Mouse (Mus musculus): ENCODE measurements around the gene Dnajb5. TPM values are rescaled to one million over a fixed set of nuclear protein-coding genes. Genes with fewer than 3 reads are reported as not detected.

Dnajb5 gene
- 6.3 and 6.9 TPM in 2 replicates for polyA plus RNA-seq (2014; fragmentation: Nextera tagmentation; extraction: Ambion mirVana)

- peaks cover 6% of the 10 kb centered on the region; the same call in 1 of the 2 replicates for H3K4me1 ChIP-seq (ENCODE audit: insufficient read depth)
- WGBS = under 1% methylated on average over 39 of the region's 39 CpGs
- ATAC-seq (ENCODE audit: insufficient read depth) = peak; percentile 98
These were observed at the start of gene Dnajb5 for GRCm38 (mm10) chr4:42949676-42950051. Gene Dnajb5 (plus strand): TSS chr4:42949814.

GRCm38 (mm10) chr4:42900878-42901277 lies 48.7 kb upstream of the Dnajb5 start:
- ATAC-seq (ENCODE audit: insufficient read depth) (no peak), DNase-seq (no peak)
- no peaks in the 10 kb centered on the region for H3K9me3 ChIP-seq (ENCODE audit: low read depth, low read length)
- H3K4me2 ChIP-seq = no peak overlapping the region
- 56% methylated on average over 5 of the region's 5 CpGs for WGBS
- no peaks in the 10 kb centered on the region for H3K27me3 ChIP-seq (ENCODE audit: insufficient read depth, low read length)
- H3K9ac ChIP-seq = no peak overlapping the region
- no peak overlapping the region for H3K27ac ChIP-seq (ENCODE audit: low read depth)
- no peaks in the 10 kb centered on the region for H3K4me1 ChIP-seq (ENCODE audit: insufficient read depth)
- TF ChIP-seq CTCF (IDR thresholded peaks at IDR 0.05; ENCODE audit: low read depth) = no peak
- H3K4me3 ChIP-seq (ENCODE audit: low read depth, low read length) = no peak overlapping the region
- no peaks in the 10 kb centered on the region for H3K36me3 ChIP-seq (ENCODE audit: insufficient read depth)

More at GRCm38 (mm10) chr4:42949676-42950051, at the start of gene Dnajb5:
- no peaks in the 10 kb centered on the region for H3K36me3 ChIP-seq (ENCODE audit: insufficient read depth)
- peak within 1 kb of the TSS; percentile 90 for H3K27ac ChIP-seq (ENCODE audit: low read depth)
- H3K9ac ChIP-seq = peak within 1 kb of the TSS; percentile 93
- peak within 1 kb of the TSS; percentile 75 for H3K4me2 ChIP-seq
- no peaks in the 10 kb centered on the region for H3K9me3 ChIP-seq (ENCODE audit: low read depth, low read length)
- peak within 1 kb of the TSS; percentile 65 for H3K4me3 ChIP-seq (ENCODE audit: low read depth, low read length)
- DNase-seq = peak; percentile 96
- H3K27me3 ChIP-seq (ENCODE audit: insufficient read depth, low read length) = no peaks in the 10 kb centered on the region
- no peak for TF ChIP-seq CTCF (IDR thresholded peaks at IDR 0.05; ENCODE audit: low read depth)

- Histone ChIP-seq H3K9me3 (ENCODE audit: low read depth, low read length) (no peaks in the 10 kb centered on the region), H3K9ac (no peak overlapping the region), H3K27ac (ENCODE audit: low read depth) (no peak overlapping the region), H3K4me1 (ENCODE audit: insufficient read depth) (no peaks in the 10 kb centered on the region), H3K4me2 (no peak overlapping the region), H3K27me3 (ENCODE audit: insufficient read depth, low read length) (no peaks in the 10 kb centered on the region), H3K4me3 (ENCODE audit: low read depth, low read length) (no peak overlapping the region), H3K36me3 (ENCODE audit: insufficient read depth) (no peaks in the 10 kb centered on the region)
- ATAC-seq (ENCODE audit: insufficient read depth) (no peak), DNase-seq (peak; percentile 27)
- TF ChIP-seq CTCF (IDR thresholded peaks at IDR 0.05; ENCODE audit: low read depth) = peak; percentile 59
- 40% methylated on average over 9 of the region's 9 CpGs for WGBS
These were observed 47.4 kb upstream of the Dnajb5 start for GRCm38 (mm10) chr4:42902174-42902573.

- Histone ChIP-seq H3K9ac (no peak overlapping the region), H3K27ac (ENCODE audit: low read depth) (no peak overlapping the region), H3K36me3 (ENCODE audit: insufficient read depth) (no peaks in the 10 kb centered on the region), H3K4me3 (ENCODE audit: low read depth, low read length) (no peak overlapping the region), H3K4me1 (ENCODE audit: insufficient read depth) (no peaks in the 10 kb centered on the region), H3K27me3 (ENCODE audit: insufficient read depth, low read length) (no peaks in the 10 kb centered on the region), H3K4me2 (no peak overlapping the region), H3K9me3 (ENCODE audit: low read depth, low read length) (no peaks in the 10 kb centered on the region)
- no peak for TF ChIP-seq CTCF (IDR thresholded peaks at IDR 0.05; ENCODE audit: low read depth)
- ATAC-seq (ENCODE audit: insufficient read depth) = no peak
- DNase-seq = no peak
- 85% methylated on average over 5 of the region's 5 CpGs for WGBS
These were observed 46.9 kb upstream of the Dnajb5 start for GRCm38 (mm10) chr4:42902730-42903129.

- 29% methylated on average over 1 of the region's 1 CpGs for WGBS
- no peak overlapping the region for H3K4me2 ChIP-seq
These were observed 45.7 kb upstream of the Dnajb5 start for GRCm38 (mm10) chr4:42903942-42904341.

GRCm38 (mm10) chr4:42904523-42904922 lies 45.1 kb upstream of the Dnajb5 start:
- Histone ChIP-seq H3K4me3 (ENCODE audit: low read depth, low read length) (no peak overlapping the region), H3K36me3 (ENCODE audit: insufficient read depth) (no peaks in the 10 kb centered on the region), H3K27me3 (ENCODE audit: insufficient read depth, low read length) (no peaks in the 10 kb centered on the region), H3K4me1 (ENCODE audit: insufficient read depth) (no peaks in the 10 kb centered on the region), H3K4me2 (no peak overlapping the region), H3K27ac (ENCODE audit: low read depth) (no peak overlapping the region), H3K9me3 (ENCODE audit: low read depth, low read length) (no peaks in the 10 kb centered on the region), H3K9ac (no peak overlapping the region)
- 85% methylated on average over 3 of the region's 3 CpGs for WGBS
- ATAC-seq (ENCODE audit: insufficient read depth) = no peak
- no peak for TF ChIP-seq CTCF (IDR thresholded peaks at IDR 0.05; ENCODE audit: low read depth)
- DNase-seq = no peak

More at GRCm38 (mm10) chr4:42903942-42904341, 45.7 kb upstream of the Dnajb5 start:
- TF ChIP-seq CTCF (IDR thresholded peaks at IDR 0.05; ENCODE audit: low read depth) = no peak
- no peaks in the 10 kb centered on the region for H3K36me3 ChIP-seq (ENCODE audit: insufficient read depth)
- H3K27me3 ChIP-seq (ENCODE audit: insufficient read depth, low read length) = no peaks in the 10 kb centered on the region
- H3K4me1 ChIP-seq (ENCODE audit: insufficient read depth) = no peaks in the 10 kb centered on the region
- no peak for ATAC-seq (ENCODE audit: insufficient read depth)
- H3K27ac ChIP-seq (ENCODE audit: low read depth) = no peak overlapping the region
- H3K9me3 ChIP-seq (ENCODE audit: low read depth, low read length) = no peaks in the 10 kb centered on the region
- no peak overlapping the region for H3K9ac ChIP-seq
- DNase-seq = no peak
- H3K4me3 ChIP-seq (ENCODE audit: low read depth, low read length) = no peak overlapping the region

GRCm38 (mm10) chr4:42904966-42905365 lies 44.6 kb upstream of the Dnajb5 start:
- Histone ChIP-seq H3K4me2 (no peak overlapping the region), H3K9ac (no peak overlapping the region), H3K36me3 (ENCODE audit: insufficient read depth) (no peaks in the 10 kb centered on the region), H3K9me3 (ENCODE audit: low read depth, low read length) (no peaks in the 10 kb centered on the region), H3K27me3 (ENCODE audit: insufficient read depth, low read length) (no peaks in the 10 kb centered on the region), H3K4me3 (ENCODE audit: low read depth, low read length) (no peak overlapping the region), H3K4me1 (ENCODE audit: insufficient read depth) (no peaks in the 10 kb centered on the region), H3K27ac (ENCODE audit: low read depth) (no peak overlapping the region)
- DNase-seq = no peak
- TF ChIP-seq CTCF (IDR thresholded peaks at IDR 0.05; ENCODE audit: low read depth) = no peak
- WGBS = 85% methylated on average over 6 of the region's 6 CpGs
- no peak for ATAC-seq (ENCODE audit: insufficient read depth)

GRCm38 (mm10) chr4:42913391-42913790 lies 36.2 kb upstream of the Dnajb5 start:
- no peaks in the 10 kb centered on the region for H3K9me3 ChIP-seq (ENCODE audit: low read depth, low read length)
- no peak for ATAC-seq (ENCODE audit: insufficient read depth)
- no peak for DNase-seq
- H3K27me3 ChIP-seq (ENCODE audit: insufficient read depth, low read length) = peaks cover 39% of the 10 kb centered on the region
- no peak for TF ChIP-seq CTCF (IDR thresholded peaks at IDR 0.05; ENCODE audit: low read depth)
- H3K4me1 ChIP-seq (ENCODE audit: insufficient read depth) = no peaks in the 10 kb centered on the region
- no peak overlapping the region for H3K4me2 ChIP-seq
- WGBS = 32% methylated on average over 10 of the region's 10 CpGs
- no peaks in the 10 kb centered on the region for H3K36me3 ChIP-seq (ENCODE audit: insufficient read depth)
- no peak overlapping the region for H3K27ac ChIP-seq (ENCODE audit: low read depth)
- no peak overlapping the region for H3K9ac ChIP-seq
- H3K4me3 ChIP-seq (ENCODE audit: low read depth, low read length) = no peak overlapping the region
